Mouse (Mus musculus) ovary, postnatal 36 days (tissue): ENCODE measurements at regions not wholly inside any gene's neighbourhood (a gene's known extent, or its start where the extent isn't known, plus 50 kb on each side); places are given as distances from the start of the nearest gene placed in this dataset.

Experiments
- DNase-seq: peaks from one replicate; pipeline ENCODE4 v3.0.0; 2022; ENCODE audit warnings: low spot score, mixed read lengths

GRCm38 (mm10) chr4:140463296-140463695 is 202.5 kb downstream of the Arhgef10l start:
- DNase-seq = no peak

DNA sequence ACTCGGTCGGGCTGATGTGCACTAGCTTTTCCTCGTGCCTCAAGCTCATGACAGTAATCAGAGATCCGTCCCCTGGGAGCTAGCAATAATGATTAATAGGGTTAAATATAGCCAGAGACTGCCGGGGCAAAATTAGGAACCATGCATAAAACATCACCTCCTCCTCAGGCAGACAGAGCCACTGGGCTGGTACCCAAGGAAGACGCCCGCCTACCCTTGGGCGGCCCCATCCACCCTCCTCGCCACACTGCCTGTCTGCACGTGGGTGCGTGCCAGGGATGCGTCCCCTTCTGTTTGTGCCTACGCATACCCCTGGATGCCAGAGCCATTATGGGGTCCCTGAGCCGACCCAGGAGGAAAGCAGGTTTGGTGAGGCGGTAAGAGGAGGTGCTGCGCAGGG is 204.5 kb downstream of the Arhgef10l start:
- no peak for DNase-seq

DNA sequence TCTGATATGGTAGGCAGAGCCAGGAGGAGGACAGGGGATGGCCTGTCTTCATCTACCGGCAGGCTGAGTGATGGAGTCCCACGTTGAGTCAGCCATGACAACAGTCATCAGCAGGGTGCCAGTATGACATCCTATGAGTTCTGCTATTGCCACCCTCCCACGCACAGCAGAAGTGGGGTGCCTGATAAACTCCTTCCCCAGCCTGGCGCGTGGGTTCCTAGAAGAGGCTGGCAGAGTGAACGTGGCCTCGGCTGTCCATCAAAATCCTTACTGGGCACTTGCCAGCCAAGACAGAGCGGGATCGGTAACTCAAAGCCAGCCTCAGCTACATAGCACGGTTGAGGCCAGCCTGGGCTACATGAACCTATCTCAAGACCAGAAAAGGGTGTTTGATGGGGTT is 202.5 kb upstream of the Igsf21 start:
- no peak for DNase-seq

GRCm38 (mm10) chr4:140446455-140446854 is 199.9 kb upstream of the Igsf21 start:
- DNase-seq = no peak

DNA sequence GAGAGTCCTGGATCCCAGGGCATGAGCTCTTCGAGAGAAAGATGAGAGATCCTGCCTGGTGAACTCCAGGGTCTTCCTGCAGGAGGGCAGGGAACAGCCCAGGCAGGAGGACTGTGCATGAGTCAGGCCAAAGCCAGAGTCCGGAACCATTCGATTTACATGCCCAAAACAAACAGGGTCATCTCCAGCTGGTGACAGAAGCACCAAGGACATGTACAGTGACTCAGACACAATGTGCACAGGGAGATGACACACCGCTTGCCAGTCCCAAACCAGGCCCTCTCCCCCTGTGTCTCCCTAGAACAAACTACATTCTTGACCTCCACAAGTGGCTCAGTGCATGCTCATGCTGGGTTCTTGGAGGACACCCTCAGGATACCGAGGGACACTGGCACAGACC is 199.3 kb upstream of the Igsf21 start:
- no peak for DNase-seq

GRCm38 (mm10) chr4:140443221-140443620 is 196.6 kb upstream of the Igsf21 start:
- no peak for DNase-seq

DNA sequence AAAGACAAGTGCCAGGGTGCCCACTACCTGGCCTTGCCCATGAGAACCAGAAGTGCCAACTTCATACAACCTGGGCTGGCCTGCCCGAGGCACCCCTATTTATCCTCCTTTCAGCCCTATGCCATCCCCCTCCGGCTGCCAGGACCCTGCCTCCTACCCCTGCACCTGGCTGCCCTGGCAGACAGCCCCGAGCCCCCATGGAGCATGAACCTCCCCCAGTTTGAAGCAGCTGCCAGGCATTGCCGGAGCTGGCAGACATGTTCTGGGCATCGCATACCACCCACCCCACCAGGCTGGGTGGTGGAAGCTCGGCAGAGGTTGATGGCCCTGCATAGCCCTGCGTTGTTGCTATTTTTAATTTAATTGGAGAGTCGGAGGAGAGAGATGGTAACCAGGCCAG is 195.2 kb upstream of the Igsf21 start:
- DNase-seq = no peak

GRCm38 (mm10) chr4:140439856-140440255 is 193.3 kb upstream of the Igsf21 start:
- DNase-seq = peak; percentile 42

DNA sequence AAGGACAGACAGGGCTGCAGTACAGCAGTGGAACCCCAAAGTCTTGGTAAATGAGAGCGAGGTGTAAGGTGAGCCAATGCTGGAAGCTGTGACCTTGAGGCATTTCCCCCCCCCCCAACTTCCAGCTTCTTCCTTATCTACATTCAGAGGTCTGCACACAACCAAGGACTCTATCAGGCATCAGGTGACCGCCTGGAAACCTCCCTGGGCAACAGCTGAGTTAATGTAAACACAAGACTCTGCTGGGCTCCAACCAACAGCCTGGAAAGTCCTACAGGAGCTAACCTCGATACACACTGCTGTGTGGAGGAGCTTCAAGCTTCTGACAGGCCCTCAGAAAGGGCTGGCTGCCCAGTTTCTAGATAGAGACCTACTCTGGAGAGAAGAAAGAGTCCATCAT is 189.4 kb upstream of the Igsf21 start:
- DNase-seq = no peak

DNA sequence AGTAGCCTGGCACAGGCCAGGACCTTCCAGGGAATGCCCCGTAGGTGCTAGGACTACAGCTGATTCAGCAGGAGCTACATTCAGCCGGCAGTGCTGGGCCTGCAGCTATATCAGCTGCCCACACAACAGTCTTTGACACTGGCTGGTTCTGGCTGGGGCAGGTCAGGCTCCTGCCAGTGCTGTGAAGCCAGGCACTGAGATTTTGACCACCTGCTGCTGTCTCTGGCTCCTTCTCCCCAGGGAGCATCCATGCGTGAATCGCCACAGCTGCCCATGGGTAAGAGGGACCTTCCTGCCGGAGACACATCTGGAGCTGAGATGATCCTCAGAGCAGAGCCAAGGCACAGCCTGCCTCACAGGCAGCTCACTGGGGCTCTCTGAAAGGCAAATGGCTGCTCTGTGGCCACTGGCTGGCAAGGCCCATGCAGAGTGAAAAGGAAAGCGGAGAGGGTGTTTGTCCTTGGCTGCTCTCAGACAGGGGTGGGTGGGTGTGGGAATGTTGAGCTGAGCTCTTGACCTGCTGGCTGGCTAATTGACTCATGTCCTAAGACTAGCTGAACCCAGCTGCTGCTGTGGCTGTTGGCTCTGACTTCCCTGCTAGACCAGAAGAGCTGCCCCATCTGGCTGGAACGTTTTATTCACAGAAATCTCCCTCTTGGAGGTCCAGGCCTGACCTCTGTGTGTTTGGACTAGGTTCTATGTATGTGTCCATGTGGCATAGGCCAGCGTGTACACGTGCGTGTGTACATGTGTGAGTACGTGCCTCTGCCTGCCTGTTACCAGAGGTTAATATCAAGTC is 187.4 kb upstream of the Igsf21 start:
- DNase-seq = peak; percentile 5

DNA sequence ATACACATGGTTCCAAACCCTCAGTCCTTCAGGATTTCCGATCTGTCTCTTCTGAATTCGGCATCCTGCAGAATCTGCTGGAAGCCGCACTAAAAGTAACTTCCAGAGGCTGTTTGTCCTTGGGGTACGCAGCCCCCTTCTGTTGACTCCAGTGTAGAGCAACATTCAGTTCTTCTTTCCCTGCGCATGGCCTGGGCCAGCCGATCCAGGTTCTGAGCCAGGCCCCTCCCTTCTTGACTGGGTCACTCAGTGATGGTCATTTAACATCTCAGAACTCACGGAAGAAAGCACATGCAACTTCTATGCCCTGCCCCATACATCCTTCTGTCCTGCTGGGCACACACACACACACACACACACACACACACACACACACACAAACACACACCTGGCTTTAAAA is 185.5 kb upstream of the Igsf21 start:
- no peak for DNase-seq

- DNase-seq = no peak
Measured at GRCm38 (mm10) chr4:140427039-140427438, 180.5 kb upstream of the Igsf21 start.

- no peak for DNase-seq
Measured at GRCm38 (mm10) chr4:140423791-140424190, 177.2 kb upstream of the Igsf21 start.

DNA sequence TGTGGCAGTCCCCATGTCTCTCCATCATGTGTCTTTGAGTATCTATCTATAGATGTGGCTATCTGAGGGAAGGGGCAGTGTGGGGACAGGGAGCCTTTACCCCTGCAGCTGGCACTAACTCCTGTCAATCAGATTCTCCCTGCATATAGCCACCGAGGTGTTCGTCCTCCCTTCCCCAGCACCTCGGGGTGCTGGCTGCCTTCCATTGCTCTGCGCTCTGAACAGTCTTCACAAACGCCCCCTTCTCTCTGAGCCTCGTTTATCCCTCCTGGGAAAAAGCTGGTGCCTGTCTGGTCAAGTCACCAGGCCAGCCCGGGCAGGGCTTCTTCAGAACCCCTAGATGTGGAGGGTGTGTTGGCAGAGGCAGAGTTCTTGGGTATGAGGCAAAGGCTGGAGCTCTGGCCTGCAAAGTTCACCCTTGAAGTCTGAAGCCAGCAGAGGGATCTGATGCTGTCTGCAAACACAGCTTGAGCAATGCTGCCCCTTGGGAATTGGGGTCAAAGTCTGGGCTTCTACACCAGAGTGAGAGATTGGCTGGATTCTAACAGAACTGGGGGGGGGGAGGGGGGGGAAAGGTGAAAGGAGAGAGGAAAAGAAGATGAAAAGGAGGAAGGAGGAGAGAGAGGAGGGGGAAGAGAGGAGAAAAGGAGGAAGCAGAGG is 175.5 kb upstream of the Igsf21 start:
- peak; percentile 15 for DNase-seq

DNA sequence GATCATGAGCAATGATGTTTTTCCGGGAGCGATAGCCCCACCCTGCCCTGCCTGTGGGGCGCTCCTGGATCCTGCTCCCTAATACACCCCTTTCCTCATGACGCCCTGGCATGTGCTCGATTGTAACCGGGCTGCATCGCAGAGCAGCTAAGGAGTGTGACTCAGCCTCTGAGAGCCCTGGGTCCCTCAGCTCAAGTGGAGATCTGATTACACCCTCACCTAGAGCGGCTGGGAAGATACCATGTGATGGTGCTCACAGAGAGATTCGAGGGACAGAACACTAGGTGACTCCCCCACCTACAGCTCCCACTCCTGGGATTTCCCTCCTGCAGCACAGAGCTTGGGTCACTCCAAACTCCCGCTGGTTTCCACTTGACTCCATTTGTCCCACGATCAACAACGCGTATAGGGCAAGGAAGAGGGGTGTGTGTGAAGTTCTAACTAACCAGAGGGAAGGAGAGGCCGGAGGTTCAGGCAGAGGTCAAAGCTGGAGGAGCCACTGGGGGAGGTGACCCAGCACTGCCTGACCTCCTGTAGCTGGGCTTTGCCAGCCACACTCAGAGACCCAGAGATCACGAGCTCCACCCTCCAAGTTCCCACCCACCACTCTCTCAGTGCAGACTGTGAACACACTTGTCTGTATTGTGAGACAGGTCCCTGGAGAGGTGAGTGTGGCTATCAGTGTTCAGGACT is 173.3 kb upstream of the Igsf21 start:
- no peak for DNase-seq

- DNase-seq = no peak
Measured at GRCm38 (mm10) chr4:140412312-140412930, 165.8 kb upstream of the Igsf21 start.

- no peak for DNase-seq
Measured at GRCm38 (mm10) chr4:140408446-140408845, 161.9 kb upstream of the Igsf21 start.

GRCm38 (mm10) chr4:140406913-140407312 is 160.3 kb upstream of the Igsf21 start:
- DNase-seq = no peak

DNA sequence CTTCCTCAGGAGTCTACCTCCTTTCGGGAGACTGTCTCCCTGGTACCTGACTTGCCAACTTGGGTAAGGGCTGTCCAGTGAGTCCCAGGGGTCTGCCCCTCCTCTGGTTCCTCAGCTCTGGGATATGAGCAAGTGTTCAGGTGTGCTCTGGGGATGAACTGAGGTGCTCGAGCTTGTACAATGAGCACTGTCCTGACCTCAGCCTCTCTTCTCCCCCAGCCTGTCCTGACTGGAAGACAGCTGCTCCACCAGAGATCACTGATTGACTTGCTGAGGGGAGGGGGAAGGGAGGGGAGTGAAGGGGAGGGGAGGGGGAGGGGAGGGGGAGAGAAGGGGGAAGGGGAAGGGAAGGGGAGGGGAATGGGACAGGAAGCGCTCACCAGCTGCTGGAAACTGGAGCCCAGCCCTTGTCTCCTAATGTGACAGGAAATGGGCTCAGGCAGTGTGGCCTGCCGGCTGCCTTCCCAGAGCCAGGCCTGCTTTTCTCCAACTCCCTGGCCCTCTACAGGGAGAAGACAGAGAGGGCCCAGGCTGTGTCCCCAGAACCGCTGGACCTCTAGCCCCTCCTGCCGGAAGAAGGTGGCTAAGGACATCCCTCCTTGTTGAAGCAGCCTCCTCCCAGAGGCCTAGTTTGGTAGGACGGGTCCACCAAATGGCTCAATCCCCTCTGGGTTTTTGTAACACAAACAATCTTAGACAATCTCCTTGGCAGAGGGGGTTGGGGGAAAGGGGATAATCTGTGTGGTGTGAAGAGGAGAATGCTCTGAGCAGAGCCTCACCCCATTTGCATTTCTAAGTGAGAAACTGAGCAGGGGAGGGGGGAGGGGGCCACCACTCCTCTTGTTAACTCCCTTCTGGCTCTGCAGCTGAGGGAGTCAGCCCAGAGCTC is 159.7 kb upstream of the Igsf21 start:
- no peak for DNase-seq

GRCm38 (mm10) chr4:140405427-140405826 is 158.8 kb upstream of the Igsf21 start:
- DNase-seq = no peak

DNA sequence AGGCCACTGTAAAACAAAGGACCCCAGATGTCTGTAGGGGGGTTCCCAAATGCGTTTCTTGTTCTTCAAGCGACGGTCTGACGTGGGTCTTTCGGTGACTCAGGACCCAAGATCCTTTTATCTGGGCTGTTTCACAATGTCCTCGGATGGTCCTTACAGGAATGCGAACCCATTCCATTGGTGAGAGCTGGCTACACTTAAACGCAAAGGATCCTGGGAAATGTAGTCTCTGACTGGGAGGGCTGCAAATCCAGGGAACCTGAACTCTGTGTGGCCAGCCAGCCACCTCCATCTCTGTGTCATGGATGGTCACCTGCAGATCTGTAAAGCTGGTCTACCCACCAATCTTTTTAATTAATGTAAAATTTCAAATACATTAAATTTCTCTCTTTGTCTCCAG is 156.5 kb upstream of the Igsf21 start:
- DNase-seq = no peak

GRCm38 (mm10) chr4:140402319-140402718 is 155.7 kb upstream of the Igsf21 start:
- DNase-seq = no peak
